Comparison of ENCODE assay signal across 24 mouse cellular contexts in genomic region chr19:25434795-25435194, GRCm38 (mm10).
A peak's percentile ranks its signal among the peaks of the same experiment; 100 is the strongest.
DNase-seq lines count a peak whose midpoint lies in the region; ATAC-seq lines count a peak whose summit lies in the region.
"Had no signal": no experiment of that assay in that cellular context is flagged by ENCODE, and none has a peak within 500 bp of the region (broad histone marks: within the 10 kb centered on the region; RNA-seq: fewer than 3 reads in every experiment).

No protein-coding gene starts in this region.

- H3K27me3 ChIP-seq in heart, embryonic 12.5 days (replicated peaks): no peaks in the 10 kb centered on the region
- H3K27me3 ChIP-seq in lung, embryonic 16.5 days (ENCODE audit: control insufficient read depth, insufficient read depth, low read depth, low read length): peaks cover 8% of the 10 kb centered on the region
- H3K27me3 ChIP-seq in limb, embryonic 10.5 days (ENCODE audit: low read depth, poor library complexity, severe bottlenecking): no peaks in the 10 kb centered on the region
- H3K27me3 ChIP-seq in limb, embryonic 15.5 days: no peaks in the 10 kb centered on the region
- H3K27me3 ChIP-seq: embryonic facial prominence, embryonic 13.5 days; forebrain, embryonic 12.5 days; midbrain, embryonic 13.5 days had no signal

- H3K9me3 ChIP-seq in heart, embryonic 12.5 days (replicated peaks): no peaks in the 10 kb centered on the region
- H3K9me3 ChIP-seq in lung, embryonic 16.5 days (ENCODE audit: control insufficient read depth, low read length): no peaks in the 10 kb centered on the region
- no peaks in the 10 kb centered on the region for H3K9me3 ChIP-seq in limb, embryonic 10.5 days (replicated peaks)
- H3K9me3 ChIP-seq in limb, embryonic 15.5 days: no peaks in the 10 kb centered on the region
- H3K9me3 ChIP-seq: embryonic facial prominence, embryonic 13.5 days; forebrain, embryonic 12.5 days; midbrain, embryonic 13.5 days had no signal

- no peak overlapping the region for H3K9ac ChIP-seq in heart, embryonic 12.5 days
- peak overlapping the region; percentile 11; the same call in 1 of the 2 replicates for H3K9ac ChIP-seq in lung, embryonic 16.5 days (ENCODE audit: low read length)
- H3K9ac ChIP-seq in limb, embryonic 15.5 days: no peak overlapping the region
- H3K9ac ChIP-seq: embryonic facial prominence, embryonic 13.5 days; forebrain, embryonic 12.5 days; liver, postnatal 0 days; midbrain, embryonic 13.5 days had no signal

- ATAC-seq in heart, embryonic 12.5 days (ENCODE audit: insufficient number of reproducible peaks, low FRiP score): no peak
- no peak for ATAC-seq in lung, embryonic 16.5 days (ENCODE audit: low read depth)
- ATAC-seq in limb, embryonic 15.5 days (ENCODE audit: insufficient number of reproducible peaks, low FRiP score, low TSS enrichment, low read depth): no peak
- no peak for ATAC-seq in granulocyte monocyte progenitor cell, adult 5-6 weeks (replicated peaks; ENCODE audit: poor library complexity, severe bottlenecking)
- ATAC-seq: hindbrain, postnatal 0 days; intestine, embryonic 16.5 days; liver, postnatal 0 days; midbrain, embryonic 13.5 days had no signal

- H3K4me1 ChIP-seq in heart, embryonic 12.5 days (replicated peaks): peaks cover 21% of the 10 kb centered on the region
- peaks cover 20% of the 10 kb centered on the region; the same call in 1 of the 2 replicates for H3K4me1 ChIP-seq in lung, embryonic 16.5 days (replicated peaks; ENCODE audit: control insufficient read depth, insufficient read depth, low read length)
- H3K4me1 ChIP-seq in limb, embryonic 10.5 days: peaks cover 31% of the 10 kb centered on the region
- H3K4me1 ChIP-seq in limb, embryonic 15.5 days: peaks cover 26% of the 10 kb centered on the region

- H3K27ac ChIP-seq in heart, embryonic 12.5 days (ENCODE audit: poor library complexity, severe bottlenecking): peak overlapping the region; percentile 60
- H3K27ac ChIP-seq in lung, embryonic 16.5 days (ENCODE audit: low read length): no peak overlapping the region
- 0 out of 2 replicates have a peak overlapping the region, but pooled peaks have one; percentile 21 for H3K27ac ChIP-seq in limb, embryonic 10.5 days
- H3K27ac ChIP-seq in limb, embryonic 15.5 days: peak overlapping the region; percentile 38
- H3K27ac ChIP-seq: embryonic facial prominence, embryonic 13.5 days; forebrain, embryonic 12.5 days; hindbrain, postnatal 0 days; layer of hippocampus, adult 2 months; midbrain, embryonic 13.5 days had no signal

- H3K4me2 ChIP-seq in heart, embryonic 12.5 days: no peak overlapping the region
- H3K4me2 ChIP-seq in lung, embryonic 16.5 days (ENCODE audit: low read depth, low read length): no peak overlapping the region
- H3K4me2 ChIP-seq in limb, embryonic 15.5 days: no peak overlapping the region
- H3K4me2 ChIP-seq: embryonic facial prominence, embryonic 13.5 days; forebrain, embryonic 12.5 days; liver, embryonic 11.5 days; midbrain, embryonic 13.5 days had no signal

- H3K4me3 ChIP-seq in heart, embryonic 12.5 days: no peak overlapping the region
- no peak overlapping the region for H3K4me3 ChIP-seq in lung, embryonic 16.5 days (ENCODE audit: low read length)
- H3K4me3 ChIP-seq in limb, embryonic 10.5 days: no peak overlapping the region
- H3K4me3 ChIP-seq in limb, embryonic 15.5 days: no peak overlapping the region
- H3K4me3 ChIP-seq: embryonic facial prominence, embryonic 13.5 days; erythroblast, embryonic 14.5 days; forebrain, embryonic 12.5 days; layer of hippocampus, adult 2 months; megakaryocyte, embryonic 14.5 days; midbrain, embryonic 13.5 days had no signal

- WGBS in heart, embryonic 12.5 days: 64% methylated on average over 6 of the region's 6 CpGs
- WGBS in lung, embryonic 16.5 days: 26% methylated on average over 6 of the region's 6 CpGs
- 63% methylated on average over 6 of the region's 6 CpGs for WGBS in limb, embryonic 10.5 days
- WGBS in limb, embryonic 15.5 days: 35% methylated on average over 6 of the region's 6 CpGs

- peaks cover 62% of the 10 kb centered on the region for H3K36me3 ChIP-seq in heart, embryonic 12.5 days
- H3K36me3 ChIP-seq in lung, embryonic 16.5 days (ENCODE audit: control insufficient read depth, insufficient read depth, low read length): peaks cover 9% of the 10 kb centered on the region; the same call in 1 of the 2 replicates
- peaks cover 46% of the 10 kb centered on the region for H3K36me3 ChIP-seq in limb, embryonic 10.5 days
- H3K36me3 ChIP-seq in limb, embryonic 15.5 days: peaks cover 33% of the 10 kb centered on the region
- H3K36me3 ChIP-seq: forebrain, embryonic 12.5 days; midbrain, embryonic 13.5 days had no signal

- DNase-seq in heart, postnatal 4 days: no peak
- DNase-seq in lung, postnatal 4 days: no peak
- DNase-seq in limb, embryonic 10.5 days (ENCODE audit: low spot score): no peak
- no peak for DNase-seq in layer of hippocampus, postnatal 10 days (ENCODE audit: low spot score in 2 of 2)
- DNase-seq: adrenal gland, adult 2 months; cerebellum, adult 18-20 months; cerebellum, postnatal 36 days; embryo, embryonic 11 days; layer of hippocampus, postnatal 36 days; liver, postnatal 0 days; thymus, postnatal 14 days had no signal
